Mouse (Mus musculus): Measurements from ENCODE around the gene Hist1h2ai.

Hist1h2ai gene

DNA sequence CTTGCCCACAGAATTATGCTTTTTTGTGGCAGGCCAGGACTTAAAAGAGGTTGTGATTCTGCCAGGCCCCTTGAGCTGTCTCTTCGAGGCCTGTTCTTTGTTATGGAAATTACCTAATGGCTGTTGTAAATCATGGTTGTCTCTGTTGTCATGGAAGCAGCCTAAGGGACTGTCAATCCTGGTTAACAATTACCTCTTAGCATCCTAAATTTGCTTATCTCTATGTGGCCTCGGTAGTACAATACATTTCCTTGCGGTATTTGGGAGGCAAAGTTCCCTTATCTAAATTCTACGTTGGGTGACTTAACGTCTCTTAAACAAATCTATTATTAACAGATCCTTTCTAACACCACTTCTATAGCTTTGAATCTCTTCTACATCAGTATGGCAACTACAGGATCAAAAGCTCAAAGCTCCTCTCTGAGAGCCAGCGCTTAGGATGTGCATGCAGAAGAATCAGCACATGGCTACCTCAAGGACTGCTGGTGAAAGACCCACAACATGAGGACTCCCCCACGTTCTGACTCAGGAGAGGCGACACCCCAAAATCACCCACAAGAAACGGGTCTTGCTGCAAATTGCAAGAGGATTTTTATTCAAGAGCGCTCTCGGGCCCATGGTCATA, 11.8 kb downstream of the Hist1h2ai start:
- DNase-seq (ENCODE audit: low spot score in 2 of 2), result no peak

DNA sequence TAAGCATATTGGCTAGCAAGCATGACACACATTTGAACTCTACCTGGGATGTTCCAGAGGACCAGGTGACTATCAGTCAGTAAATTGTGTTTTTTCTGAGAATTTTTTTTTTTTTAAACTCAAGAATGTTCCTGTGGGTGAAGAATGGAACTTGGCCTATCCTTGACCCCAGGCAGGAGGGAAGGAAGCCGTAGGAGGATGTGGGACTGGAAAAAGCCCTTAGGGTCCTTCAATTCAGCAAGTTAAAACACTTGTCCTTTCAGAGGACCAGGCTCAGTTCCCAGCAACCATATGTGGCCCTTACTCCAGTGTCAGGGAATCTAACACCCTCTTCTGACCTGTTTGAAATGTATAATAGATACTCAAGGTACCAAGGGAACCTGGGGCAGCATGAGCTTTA, 13.3 kb downstream of the Hist1h2ai start:
- DNase-seq (ENCODE audit: low spot score in 2 of 2), result no peak

DNA sequence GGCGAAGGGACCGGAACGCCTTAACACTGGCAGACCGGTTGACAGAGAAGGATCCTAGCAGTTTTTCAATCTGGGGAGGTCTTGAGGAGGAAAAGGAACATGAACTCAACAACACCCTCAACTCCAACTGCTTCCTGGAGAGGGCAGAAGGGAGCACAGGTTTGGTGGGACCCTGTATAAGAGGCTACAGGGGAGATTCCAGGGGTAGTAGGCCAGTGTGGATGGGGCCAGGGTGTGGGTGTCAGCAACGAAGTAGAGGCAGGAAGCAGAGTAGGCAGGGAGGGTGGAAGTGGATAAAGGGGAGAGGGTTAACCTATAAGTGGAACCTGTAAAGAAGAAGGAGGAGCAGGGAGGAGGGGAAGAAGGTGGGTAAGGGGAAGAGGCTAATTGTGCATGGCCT, 17.2 kb downstream of the Hist1h2ai start:
- DNase-seq (ENCODE audit: low spot score in 2 of 2), result no peak

DNA sequence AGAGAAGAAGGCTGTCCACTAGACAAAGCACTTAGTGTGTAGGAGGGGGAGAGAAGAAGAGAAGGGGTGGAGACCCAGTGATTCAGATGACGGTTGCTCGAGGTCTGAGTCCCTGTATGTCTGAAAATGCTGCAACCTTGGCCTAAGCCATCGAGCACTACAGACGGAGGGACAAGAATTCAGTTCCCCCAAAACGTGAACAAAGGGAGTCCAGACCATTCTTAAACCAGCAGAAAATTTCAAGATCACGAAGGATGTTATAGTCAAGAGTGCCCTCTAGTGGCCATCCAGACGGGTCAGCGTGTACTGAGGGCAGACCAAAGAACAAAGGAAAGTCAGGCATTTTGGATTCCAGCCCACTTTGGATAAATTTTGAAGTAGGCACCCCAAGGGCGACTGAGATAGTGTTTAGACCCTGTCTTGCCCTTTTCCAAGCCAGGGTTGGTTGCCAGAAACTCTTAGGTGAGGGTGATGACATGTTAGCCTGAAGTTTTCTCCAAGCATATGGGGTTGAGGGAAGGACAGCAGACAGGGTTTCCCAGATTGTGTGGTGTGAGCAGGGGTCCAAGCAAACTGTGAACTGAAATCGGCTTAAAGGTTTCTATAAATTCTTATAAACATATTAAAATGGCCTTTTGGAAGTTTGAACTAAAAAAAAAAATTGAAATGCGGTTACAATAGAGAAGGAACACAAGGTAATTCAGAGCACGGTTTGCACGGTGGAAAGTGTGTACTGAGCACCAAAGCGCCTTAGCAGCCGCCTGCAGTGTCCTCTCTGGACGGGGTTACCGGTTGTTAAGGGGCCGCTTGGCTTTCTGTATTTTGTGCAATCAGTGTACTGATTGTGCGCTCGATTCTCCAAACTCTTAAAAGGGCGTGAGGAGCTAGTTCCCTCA, 18.0 kb downstream of the Hist1h2ai start:
- peak; percentile 79 to 82 for DNase-seq (ENCODE audit: low spot score in 2 of 2)

DNA sequence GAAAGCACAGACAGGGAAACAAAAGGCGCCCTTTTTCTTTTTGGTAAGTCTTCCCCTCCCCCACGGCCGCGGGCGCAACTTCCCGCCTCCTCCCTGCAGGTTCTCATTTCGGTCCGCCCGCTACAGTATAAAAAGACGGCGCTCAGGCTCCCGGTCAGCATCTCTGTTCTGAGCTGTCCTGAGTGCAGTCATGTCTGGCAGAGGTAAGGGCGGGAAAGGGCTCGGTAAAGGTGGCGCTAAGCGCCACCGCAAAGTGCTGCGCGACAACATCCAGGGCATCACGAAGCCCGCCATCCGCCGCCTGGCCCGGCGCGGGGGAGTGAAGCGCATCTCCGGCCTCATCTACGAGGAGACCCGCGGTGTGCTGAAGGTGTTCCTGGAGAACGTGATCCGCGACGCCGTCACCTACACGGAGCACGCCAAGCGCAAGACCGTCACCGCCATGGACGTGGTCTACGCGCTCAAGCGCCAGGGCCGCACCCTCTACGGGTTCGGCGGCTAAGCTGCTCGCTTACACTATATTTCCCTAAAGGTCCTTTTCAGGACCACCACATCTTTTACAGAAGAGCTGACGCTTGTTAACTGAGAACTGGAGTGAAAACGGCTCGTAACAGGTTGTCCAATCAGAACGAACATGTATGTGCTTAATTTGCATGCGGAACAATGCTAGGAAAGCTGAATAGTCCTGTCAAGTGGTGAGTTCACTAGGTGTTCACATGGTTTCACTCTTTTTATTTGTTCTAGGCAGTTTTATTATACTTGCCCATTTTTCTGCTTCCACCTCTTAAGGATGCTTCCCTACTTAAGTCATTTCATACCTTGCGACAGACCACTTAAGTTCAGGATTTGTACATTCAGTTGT, 18.9 kb downstream of the Hist1h2ai start, which contains the start of gene Hist1h4j:
Gene Hist1h4j (plus strand): TSS at position 159 of the 862 bp plus-strand sequence.
- peak; percentile 72 to 82 for DNase-seq (ENCODE audit: low spot score in 2 of 2)

DNA sequence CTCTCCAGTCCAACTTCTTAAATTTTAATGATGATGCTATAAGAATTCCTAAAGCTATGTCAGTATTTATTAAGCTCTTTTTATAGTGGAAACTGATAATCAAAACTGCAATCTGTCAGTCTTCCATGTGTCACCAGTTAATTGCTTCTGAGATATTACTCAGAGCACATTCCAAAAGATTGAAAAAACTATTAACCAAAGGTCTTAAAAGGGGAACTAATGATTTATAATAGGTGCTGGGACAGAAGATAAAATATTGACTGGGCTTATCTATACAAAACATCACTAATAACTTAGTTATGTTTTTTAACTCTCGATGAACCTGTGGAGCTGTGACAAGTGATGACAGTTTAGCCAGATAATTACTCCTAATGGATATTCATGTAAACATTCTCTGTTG, 28.8 kb downstream of the Hist1h2ai start:
- DNase-seq (ENCODE audit: low spot score in 2 of 2), result no peak

DNA sequence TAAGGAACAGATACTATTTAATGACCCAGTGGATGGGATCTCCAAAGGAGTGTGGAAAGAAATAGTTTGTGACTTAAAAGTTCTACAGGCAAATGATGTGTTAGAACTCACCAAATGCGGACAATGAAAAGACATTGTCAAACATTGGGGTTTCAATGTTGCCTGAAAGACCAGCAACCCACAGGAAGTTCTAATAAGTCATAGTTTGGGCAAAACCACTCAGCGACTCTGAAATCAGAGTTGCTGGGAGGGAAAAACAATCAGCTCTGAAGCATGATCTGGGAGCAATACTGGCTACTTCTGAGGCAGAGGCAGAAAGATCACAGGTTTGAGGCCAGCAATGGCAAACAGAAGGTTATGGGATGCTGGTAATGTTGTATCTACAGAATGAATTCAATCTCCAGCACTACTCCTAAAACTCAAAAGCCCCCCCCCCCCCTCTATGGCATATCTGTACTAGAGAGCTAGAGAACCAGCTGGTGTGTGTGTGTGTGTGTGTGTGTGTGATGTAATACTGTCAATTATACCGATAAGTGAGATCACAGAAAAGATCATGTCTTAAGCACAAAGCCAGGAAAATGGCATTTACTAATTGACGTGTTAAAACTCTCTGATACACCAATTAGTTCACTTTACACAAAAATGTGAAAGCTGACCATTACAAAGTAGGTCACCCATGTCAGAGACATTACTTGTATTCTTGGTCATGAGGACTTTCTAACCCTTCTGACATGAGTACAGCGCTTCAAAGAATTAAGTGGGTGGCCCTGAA, 33.4 kb downstream of the Hist1h2ai start:
- no peak for DNase-seq (ENCODE audit: low spot score in 2 of 2)

DNA sequence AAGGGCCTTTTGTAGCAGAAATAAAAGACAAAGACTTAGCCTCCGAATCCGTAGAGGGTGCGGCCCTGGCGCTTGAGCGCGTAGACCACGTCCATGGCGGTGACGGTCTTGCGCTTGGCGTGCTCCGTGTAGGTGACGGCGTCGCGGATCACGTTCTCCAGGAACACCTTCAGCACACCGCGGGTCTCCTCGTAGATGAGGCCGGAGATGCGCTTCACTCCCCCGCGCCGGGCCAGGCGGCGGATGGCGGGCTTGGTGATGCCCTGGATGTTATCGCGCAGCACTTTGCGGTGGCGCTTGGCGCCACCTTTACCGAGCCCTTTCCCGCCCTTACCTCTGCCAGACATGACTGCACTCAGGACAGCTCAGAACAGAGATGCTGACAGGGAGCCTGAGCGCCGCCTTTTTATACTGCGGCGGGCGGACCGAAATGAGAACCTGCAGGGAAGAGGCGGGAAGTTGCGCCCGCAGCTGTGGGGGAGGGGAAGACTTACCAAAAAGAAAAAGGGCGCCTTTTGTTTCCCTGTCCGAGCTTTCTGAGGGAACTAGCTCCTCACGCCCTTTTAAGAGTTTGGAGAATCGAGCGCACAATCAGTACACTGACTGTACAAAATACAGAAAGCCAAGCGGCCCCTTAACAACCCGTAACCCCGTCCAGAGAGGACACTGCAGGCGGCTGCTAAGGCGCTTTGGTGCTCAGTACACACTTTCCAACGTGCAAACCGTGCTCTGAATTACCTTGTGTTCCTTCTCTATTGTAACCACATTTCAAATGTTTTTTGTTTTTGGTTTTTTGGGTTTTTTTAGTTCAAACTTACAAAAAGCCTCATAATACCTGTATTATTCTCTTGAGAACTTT, 34.2 kb downstream of the Hist1h2ai start, which contains the start of gene Hist1h4k:
Gene Hist1h4k (minus strand): TSS at position 347 of the 859 bp plus-strand sequence.
- peak; percentile 93 to 95 for DNase-seq (ENCODE audit: low spot score in 2 of 2)

DNA sequence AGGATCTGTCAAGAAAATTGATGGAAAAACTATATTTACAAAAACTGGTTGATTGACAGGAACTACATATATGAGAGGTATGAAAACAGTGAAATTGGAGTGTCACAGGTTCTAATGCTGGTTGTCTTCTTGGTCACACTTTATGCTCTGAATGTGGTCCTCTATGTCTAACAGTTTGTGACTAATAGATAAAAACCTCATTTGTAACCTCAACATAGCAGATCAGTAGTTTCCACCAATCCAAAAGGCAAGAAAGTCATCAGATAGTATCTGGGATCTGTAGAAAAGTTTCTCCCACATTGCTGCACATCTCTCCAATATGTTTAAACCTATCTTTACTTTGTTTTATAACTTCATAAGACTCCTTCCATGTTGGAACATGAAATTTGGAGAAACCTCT, 35.2 kb downstream of the Hist1h2ai start:
- DNase-seq (ENCODE audit: low spot score in 2 of 2), result no peak

DNA sequence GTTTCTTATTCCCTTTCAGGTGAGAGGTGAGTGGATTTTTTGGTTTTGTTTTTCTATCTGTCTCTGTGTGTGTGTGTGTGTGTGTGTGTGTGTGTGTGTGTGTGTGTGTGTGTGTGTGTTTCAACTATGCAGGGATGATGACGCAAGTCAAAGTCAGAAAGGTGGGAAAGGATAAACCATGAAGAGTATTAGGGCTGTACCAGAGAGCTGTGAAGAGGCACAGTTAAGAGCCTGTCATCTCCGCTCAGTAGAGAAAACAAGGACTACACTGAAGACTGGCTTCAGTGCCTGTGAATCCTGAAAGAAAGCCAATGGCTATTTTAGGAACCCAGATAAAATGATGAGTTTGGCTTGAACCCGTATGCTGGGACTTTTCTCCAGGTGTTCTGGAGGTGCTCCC, 35.6 kb downstream of the Hist1h2ai start:
- DNase-seq (ENCODE audit: low spot score in 2 of 2), result no peak

DNA sequence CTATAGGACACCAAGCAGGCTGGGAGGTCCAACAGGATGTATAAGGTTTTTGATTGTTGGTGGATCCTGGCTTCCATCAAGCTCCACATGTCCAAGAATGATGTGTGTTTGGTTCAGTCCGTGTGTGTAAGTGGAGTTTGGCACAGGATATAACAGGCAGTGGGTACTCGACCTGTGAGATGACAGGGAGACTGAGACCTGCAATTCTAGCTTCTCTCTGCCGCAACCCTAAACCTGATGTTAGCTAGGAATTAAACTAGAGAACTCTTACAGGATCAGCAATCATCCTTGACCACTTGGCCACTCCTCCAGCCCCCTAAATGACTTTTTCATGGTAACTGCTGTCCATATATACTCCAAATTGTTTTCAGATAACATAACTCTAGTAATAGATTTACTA, 36.1 kb downstream of the Hist1h2ai start:
- no peak for DNase-seq (ENCODE audit: low spot score in 2 of 2)

DNA sequence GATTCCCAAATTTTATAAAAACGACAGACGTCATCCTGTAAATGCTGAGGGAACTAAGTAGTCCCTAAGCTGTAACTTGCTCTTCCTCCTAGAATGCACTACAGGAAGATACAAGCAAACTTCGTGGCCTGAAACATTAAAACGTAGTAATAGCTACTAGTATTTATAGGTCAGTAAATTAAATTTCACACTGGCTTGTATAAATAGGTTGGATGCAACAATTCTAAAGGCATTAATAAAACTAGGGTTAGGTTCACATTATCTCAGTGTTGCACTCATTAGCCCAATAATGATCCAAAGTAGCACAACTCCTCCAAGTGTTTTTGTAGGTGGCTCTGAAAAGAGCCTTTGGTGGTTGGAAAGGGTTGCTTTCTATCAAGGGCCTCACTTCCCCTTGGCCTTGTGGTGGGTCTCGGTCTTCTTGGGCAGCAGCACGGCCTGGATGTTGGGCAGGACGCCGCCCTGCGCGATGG, 36.9 kb downstream of the Hist1h2ai start:
- DNase-seq (ENCODE audit: low spot score in 2 of 2), result no peak

DNA sequence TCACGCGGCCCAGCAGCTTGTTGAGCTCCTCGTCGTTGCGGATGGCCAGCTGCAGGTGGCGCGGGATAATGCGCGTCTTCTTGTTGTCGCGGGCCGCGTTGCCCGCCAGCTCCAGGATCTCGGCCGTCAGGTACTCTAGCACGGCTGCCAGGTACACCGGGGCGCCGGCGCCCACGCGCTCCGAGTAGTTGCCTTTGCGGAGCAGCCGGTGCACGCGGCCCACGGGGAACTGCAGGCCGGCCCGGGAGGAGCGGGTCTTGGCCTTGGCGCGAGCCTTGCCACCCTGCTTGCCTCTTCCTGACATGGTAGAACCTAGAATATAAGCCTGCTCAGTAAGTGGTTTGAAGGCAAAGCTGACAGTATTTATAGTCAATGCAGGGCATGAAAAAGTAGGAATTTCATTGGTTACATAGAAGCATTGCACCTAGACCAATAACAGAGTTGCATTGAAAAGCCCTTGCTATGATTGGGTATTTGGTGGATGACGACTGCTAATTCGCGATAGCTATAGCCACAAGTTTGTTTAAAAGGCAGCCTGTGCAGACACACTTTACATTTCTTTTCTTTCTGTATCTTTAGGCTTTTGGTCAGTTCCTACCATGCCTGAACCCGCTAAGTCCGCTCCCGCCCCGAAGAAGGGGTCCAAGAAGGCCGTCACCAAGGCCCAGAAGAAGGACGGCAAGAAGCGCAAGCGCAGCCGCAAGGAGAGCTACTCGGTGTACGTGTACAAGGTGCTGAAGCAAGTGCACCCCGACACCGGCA, 37.5 kb downstream of the Hist1h2ai start, which contains the start of the genes Hist1h2ak and Hist1h2bn:
Gene Hist1h2ak (minus strand): TSS at position 304 of the 762 bp plus-strand sequence.
Gene Hist1h2bn (plus strand): TSS at position 600 of the 762 bp plus-strand sequence.
- DNase-seq (ENCODE audit: low spot score in 2 of 2), result peak; percentile 75 to 78

DNA sequence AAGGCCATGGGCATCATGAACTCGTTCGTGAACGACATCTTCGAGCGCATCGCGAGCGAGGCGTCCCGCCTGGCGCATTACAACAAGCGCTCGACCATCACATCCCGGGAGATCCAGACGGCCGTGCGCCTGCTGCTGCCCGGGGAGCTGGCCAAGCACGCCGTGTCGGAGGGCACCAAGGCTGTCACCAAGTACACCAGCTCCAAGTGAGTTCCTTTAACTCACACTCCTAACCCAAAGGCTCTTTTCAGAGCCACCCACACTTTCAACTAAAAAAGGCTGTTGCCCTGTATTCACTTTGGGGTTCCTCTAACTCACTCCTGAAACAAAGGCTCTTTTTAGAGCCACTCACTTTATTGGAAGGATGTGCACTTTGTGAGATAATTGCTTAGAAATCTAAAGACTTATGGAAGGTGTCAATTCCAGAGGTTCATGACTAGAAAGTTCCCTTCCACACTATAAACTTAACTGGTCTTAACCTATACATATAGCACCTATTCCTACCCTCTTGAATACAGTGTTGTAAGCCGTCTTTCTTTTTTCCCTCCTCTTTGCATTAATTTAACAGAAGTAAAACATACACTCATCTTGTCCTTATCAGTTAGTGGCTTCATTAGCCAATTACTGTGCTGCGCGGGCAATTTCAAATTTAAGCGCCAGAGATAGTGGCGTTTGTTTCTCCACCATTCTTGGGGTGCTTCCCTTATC, 38.2 kb downstream of the Hist1h2ai start:
- peak; percentile 37 to 40 for DNase-seq (ENCODE audit: low spot score in 2 of 2)

DNA sequence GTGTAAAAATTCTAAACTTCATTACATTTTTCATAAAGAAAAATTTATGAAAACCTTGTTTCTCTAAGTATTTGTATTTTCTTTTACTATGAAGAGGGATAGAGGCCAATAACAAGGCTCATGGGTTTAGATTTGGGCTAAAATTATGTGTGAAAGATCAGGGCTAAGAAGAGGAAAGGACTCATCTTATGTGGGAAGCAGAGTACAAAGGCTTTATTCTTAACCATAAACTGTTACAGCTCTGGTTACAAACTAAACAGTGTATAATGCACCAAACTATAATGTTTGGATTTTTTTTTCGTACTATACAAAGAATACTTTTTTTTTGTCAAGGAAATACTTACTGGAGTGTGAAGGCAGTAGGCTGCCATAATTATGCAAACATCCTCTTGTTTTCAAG, 39.5 kb downstream of the Hist1h2ai start:
- DNase-seq (ENCODE audit: low spot score in 2 of 2), result no peak

All from right cerebral cortex, adult 2 months (tissue).